Mouse (Mus musculus) small intestine, adult 10 weeks (tissue): ENCODE measurements around the gene Acnat2. TPM values are rescaled to one million over a fixed set of nuclear protein-coding genes. Genes with fewer than 3 reads are reported as not detected.

Experiments used
- polyA plus RNA-seq: library from polyadenylated mRNA; stranded (reverse); fragments of 350-450 nt; fragmentation: Illumina TruSeq; extraction: RNeasy Lipid Tissue Mini Kit (QIAGEN cat#74804); gene quantifications from one replicate; pipeline ENCODE4 v1.2.3, GENCODE M21; 2014; ENCODE audit warnings: low replicate concordance

The Acnat2 gene
- polyA plus RNA-seq: not detected

GRCm38 (mm10) chr4:49407957-49408356, at the start of gene Acnat2:
Acnat2 (minus strand) TSS chr4:49408151.

Other genes starting within 250 kb of the Acnat2 start
- gene Acnat1, start 65.8 kb upstream of the Acnat2 start, polyA plus RNA-seq: 32.2 TPM
- 2.6 TPM for gene Baat, start 98.4 kb upstream of the Acnat2 start, polyA plus RNA-seq
- 104 TPM for gene Mrpl50, start 112.9 kb upstream of the Acnat2 start, polyA plus RNA-seq
- gene Zfp189, start 113.0 kb upstream of the Acnat2 start, polyA plus RNA-seq: 5.6 TPM
- 10,326 TPM for gene Aldob, start 141.4 kb upstream of the Acnat2 start, polyA plus RNA-seq
- 5.5 TPM for gene Tmem246, start 189.7 kb upstream of the Acnat2 start, polyA plus RNA-seq
- 49.0 TPM for gene Rnf20, start 223.9 kb upstream of the Acnat2 start, polyA plus RNA-seq